Mouse (Mus musculus): ENCODE results near the gene Rab14. TPM values are rescaled to one million over a fixed set of nuclear protein-coding genes. Genes with fewer than 3 reads are reported as not detected.
A peak's percentile ranks its signal among the peaks of the same experiment; 100 is the strongest.

Gene Rab14
- 292 and 338 TPM in 2 replicates for polyA plus RNA-seq (2015; fragmentation: Nextera tagmentation; extraction: Ambion mirVana)

DNA sequence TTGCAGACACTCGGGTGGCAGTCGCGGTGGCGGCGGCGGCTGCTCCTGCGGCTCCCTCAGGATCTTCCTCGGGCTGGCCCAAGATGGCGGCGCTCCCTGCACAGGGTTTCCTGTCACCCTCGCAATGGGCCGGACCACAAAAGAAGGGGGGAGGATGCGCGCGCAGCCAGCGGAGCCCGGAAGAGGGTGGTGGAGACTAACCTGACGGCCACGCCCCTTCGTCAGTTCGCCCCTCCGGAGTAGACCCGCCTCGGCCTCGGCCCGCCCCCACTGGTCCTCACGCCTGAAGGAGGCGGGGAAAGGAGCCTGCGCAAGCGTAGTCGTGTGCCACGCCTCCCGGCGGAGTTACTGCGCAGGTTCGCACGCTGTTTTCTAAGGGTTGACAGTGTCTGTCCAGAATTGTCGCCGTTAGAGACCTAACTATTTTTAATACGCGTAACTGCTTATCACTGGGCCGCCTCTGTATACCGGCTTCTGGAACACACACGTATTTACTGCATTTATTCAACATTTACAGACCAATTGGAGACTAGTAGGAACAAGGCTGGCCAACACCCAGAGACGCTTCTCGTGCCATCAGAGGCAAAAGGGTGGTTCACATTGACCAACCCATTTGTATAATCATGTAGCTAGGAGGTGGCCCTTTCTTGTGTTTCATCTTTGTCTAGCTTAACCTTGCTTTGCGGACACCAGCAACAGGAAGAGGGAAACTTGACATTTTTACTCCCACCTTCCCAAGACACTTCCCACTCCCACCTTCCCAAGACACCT is at the start of gene Rab14:
Gene Rab14, minus strand, starts transcription at position 223 of the 771 bp plus-strand sequence.
- under 1% methylated on average over 46 of the region's 47 CpGs for WGBS
- Histone ChIP-seq H3K4me3 (replicated peaks) (peak within 1 kb of the TSS; percentile 76), H3K4me1 (replicated peaks) (peaks cover 9% of the 10 kb centered on the region; the same call in 1 of the 2 replicates), H3K4me2 (replicated peaks) (peak within 1 kb of the TSS; percentile 76), H3K9ac (peak within 1 kb of the TSS; percentile 99), H3K9me3 (no peaks in the 10 kb centered on the region), H3K27ac (peak within 1 kb of the TSS; percentile 98), H3K27me3 (replicated peaks) (no peaks in the 10 kb centered on the region), H3K36me3 (no peaks in the 10 kb centered on the region)
- peak; percentile 98 for ATAC-seq

GRCm38 (mm10) chr2:35247763-35248162 is 46.8 kb upstream of the Rab14 start:
- Histone ChIP-seq H3K36me3 (no peaks in the 10 kb centered on the region), H3K27ac (no peak overlapping the region), H3K4me1 (replicated peaks) (no peaks in the 10 kb centered on the region), H3K27me3 (replicated peaks) (no peaks in the 10 kb centered on the region), H3K4me3 (replicated peaks) (no peak overlapping the region), H3K9ac (no peak overlapping the region), H3K4me2 (replicated peaks) (no peak overlapping the region), H3K9me3 (no peaks in the 10 kb centered on the region)
- 62% methylated on average over 5 of the region's 5 CpGs for WGBS
- no peak for ATAC-seq

- H3K36me3 ChIP-seq = no peaks in the 10 kb centered on the region
- whole genome bisulfite sequencing = 48% methylated on average over 3 of the region's 3 CpGs
- H3K4me1 ChIP-seq (replicated peaks) = no peaks in the 10 kb centered on the region
- no peak overlapping the region for H3K9ac ChIP-seq
- no peak overlapping the region for H3K4me3 ChIP-seq (replicated peaks)
- no peak for ATAC-seq
- no peak overlapping the region for H3K27ac ChIP-seq
- no peak overlapping the region for H3K4me2 ChIP-seq (replicated peaks)
- H3K9me3 ChIP-seq = no peaks in the 10 kb centered on the region
- H3K27me3 ChIP-seq (replicated peaks) = no peaks in the 10 kb centered on the region
Measured at GRCm38 (mm10) chr2:35244241-35244640, 43.3 kb upstream of the Rab14 start.

GRCm38 (mm10) chr2:35235021-35235420 is 34.1 kb upstream of the Rab14 start:
- no peaks in the 10 kb centered on the region for H3K4me1 ChIP-seq (replicated peaks)
- H3K9me3 ChIP-seq = no peaks in the 10 kb centered on the region
- H3K36me3 ChIP-seq = no peaks in the 10 kb centered on the region
- no peak for ATAC-seq
- no peak overlapping the region for H3K4me2 ChIP-seq (replicated peaks)
- no peaks in the 10 kb centered on the region for H3K27me3 ChIP-seq (replicated peaks)
- no peak overlapping the region for H3K9ac ChIP-seq
- H3K27ac ChIP-seq = no peak overlapping the region
- WGBS = 78% methylated on average over 6 of the region's 6 CpGs
- no peak overlapping the region for H3K4me3 ChIP-seq (replicated peaks)

DNA sequence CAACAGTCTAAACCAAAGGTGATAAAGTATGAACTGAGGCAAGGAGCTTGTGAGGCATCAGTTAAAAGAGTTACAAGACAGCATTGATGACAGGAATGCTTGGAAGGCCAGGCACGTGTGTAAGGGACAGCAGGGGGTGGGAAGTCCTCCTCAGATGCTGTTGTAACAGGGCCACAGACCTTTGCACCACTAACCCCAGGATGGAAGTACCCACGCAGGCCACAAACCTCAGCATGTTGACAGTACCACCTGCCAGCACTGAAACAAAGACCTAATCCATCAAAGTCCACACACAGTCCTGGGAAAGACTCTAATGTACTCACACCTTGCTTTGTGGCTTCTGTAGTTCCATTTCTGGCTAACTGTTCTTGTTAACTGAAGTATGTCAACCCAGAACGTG is 33.0 kb upstream of the Rab14 start:
- 43% methylated on average over 3 of the region's 3 CpGs for WGBS
- H3K9me3 ChIP-seq = no peaks in the 10 kb centered on the region
- no peaks in the 10 kb centered on the region for H3K36me3 ChIP-seq
- no peak overlapping the region for H3K27ac ChIP-seq
- H3K27me3 ChIP-seq (replicated peaks) = no peaks in the 10 kb centered on the region
- ATAC-seq = no peak
- no peak overlapping the region for H3K4me3 ChIP-seq (replicated peaks)
- H3K4me1 ChIP-seq (replicated peaks) = no peaks in the 10 kb centered on the region
- H3K9ac ChIP-seq = no peak overlapping the region
- no peak overlapping the region for H3K4me2 ChIP-seq (replicated peaks)

- no peaks in the 10 kb centered on the region for H3K27me3 ChIP-seq (replicated peaks)
- no peaks in the 10 kb centered on the region for H3K4me1 ChIP-seq (replicated peaks)
- H3K36me3 ChIP-seq = no peaks in the 10 kb centered on the region
- no peak overlapping the region for H3K27ac ChIP-seq
- H3K4me3 ChIP-seq (replicated peaks) = no peak overlapping the region
- no peak overlapping the region for H3K4me2 ChIP-seq (replicated peaks)
- no peak overlapping the region for H3K9ac ChIP-seq
- no peaks in the 10 kb centered on the region for H3K9me3 ChIP-seq
- 68% methylated on average over 17 of the region's 17 CpGs for WGBS
- ATAC-seq = no peak
Measured at GRCm38 (mm10) chr2:35232595-35233445, 31.9 kb upstream of the Rab14 start.

GRCm38 (mm10) chr2:35231871-35232270 is 31.0 kb upstream of the Rab14 start:
- no peak overlapping the region for H3K4me2 ChIP-seq (replicated peaks)
- no peak overlapping the region for H3K9ac ChIP-seq
- H3K4me1 ChIP-seq (replicated peaks) = no peaks in the 10 kb centered on the region
- H3K36me3 ChIP-seq = no peaks in the 10 kb centered on the region
- 44% methylated on average over 2 of the region's 2 CpGs for WGBS
- H3K27ac ChIP-seq = no peak overlapping the region
- H3K4me3 ChIP-seq (replicated peaks) = no peak overlapping the region
- 0 out of 2 replicates have a peak, but pooled peaks have one; percentile 17 for ATAC-seq
- no peaks in the 10 kb centered on the region for H3K27me3 ChIP-seq (replicated peaks)
- H3K9me3 ChIP-seq = no peaks in the 10 kb centered on the region

- Histone ChIP-seq H3K9ac (no peak overlapping the region), H3K4me1 (replicated peaks) (no peaks in the 10 kb centered on the region), H3K36me3 (no peaks in the 10 kb centered on the region), H3K4me3 (replicated peaks) (no peak overlapping the region), H3K4me2 (replicated peaks) (no peak overlapping the region), H3K9me3 (no peaks in the 10 kb centered on the region), H3K27me3 (replicated peaks) (no peaks in the 10 kb centered on the region), H3K27ac (no peak overlapping the region)
- 21% methylated on average over 8 of the region's 8 CpGs for WGBS
- no peak for ATAC-seq
Measured at GRCm38 (mm10) chr2:35230215-35230614, 29.3 kb upstream of the Rab14 start.

- Histone ChIP-seq H3K36me3 (no peaks in the 10 kb centered on the region), H3K4me1 (replicated peaks) (no peaks in the 10 kb centered on the region), H3K4me3 (replicated peaks) (no peak overlapping the region), H3K4me2 (replicated peaks) (no peak overlapping the region), H3K27me3 (replicated peaks) (no peaks in the 10 kb centered on the region), H3K9ac (no peak overlapping the region), H3K9me3 (no peaks in the 10 kb centered on the region), H3K27ac (no peak overlapping the region)
- ATAC-seq = no peak
- 60% methylated on average over 4 of the region's 4 CpGs for WGBS
Measured at GRCm38 (mm10) chr2:35228145-35228544, 27.2 kb upstream of the Rab14 start.

DNA sequence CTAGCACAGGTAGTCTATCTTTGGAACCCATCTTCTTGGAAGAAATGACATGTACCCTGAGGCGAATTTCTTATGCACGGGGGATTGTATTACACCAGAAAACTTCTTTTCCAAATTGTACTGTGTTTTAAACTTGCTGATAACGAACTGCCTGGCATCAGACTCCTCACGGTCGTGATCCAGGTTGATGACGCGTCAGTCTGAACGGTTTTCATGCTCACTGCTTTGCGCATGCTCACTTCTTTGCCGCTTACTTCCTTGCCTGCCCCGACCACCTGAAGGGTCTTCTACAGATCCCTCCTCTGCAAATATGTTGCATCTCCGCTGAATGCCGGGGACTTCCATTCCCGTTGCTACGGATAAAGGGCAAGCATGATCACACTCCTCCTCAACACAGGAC is 23.4 kb upstream of the Rab14 start:
- Histone ChIP-seq H3K4me1 (replicated peaks) (no peaks in the 10 kb centered on the region), H3K4me3 (replicated peaks) (no peak overlapping the region), H3K27ac (no peak overlapping the region), H3K27me3 (replicated peaks) (no peaks in the 10 kb centered on the region), H3K4me2 (replicated peaks) (no peak overlapping the region), H3K9me3 (no peaks in the 10 kb centered on the region), H3K9ac (no peak overlapping the region), H3K36me3 (no peaks in the 10 kb centered on the region)
- ATAC-seq = no peak
- WGBS = 92% methylated on average over 15 of the region's 15 CpGs

DNA sequence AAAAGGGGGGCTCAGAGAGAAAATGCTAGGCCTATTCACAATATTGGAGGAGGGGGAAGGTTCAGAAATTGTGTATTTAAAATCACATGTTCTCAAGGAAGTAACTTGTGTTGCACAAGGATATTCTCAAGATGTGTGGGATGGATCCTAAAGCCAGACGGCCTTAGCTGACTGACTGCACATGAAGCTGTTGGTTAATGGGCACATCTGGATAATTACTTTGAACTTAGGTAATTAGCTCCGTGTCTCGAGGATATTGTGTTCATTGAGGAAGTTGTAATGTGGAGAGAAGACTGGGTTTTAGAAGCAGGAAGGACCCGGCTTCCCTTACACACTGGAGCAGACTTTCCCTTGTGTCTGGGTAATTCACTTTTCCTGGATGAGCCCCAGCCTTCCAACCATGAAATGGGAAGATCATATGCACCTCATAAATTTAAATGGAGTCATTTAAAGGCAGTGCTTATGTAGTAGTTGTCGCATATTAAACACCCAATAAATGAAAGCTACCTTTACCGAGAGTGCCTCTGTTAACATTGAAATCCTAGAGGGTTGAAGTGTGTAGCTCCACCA is 22.0 kb upstream of the Rab14 start:
- 67% methylated on average over 6 of the region's 6 CpGs for WGBS
- Histone ChIP-seq H3K27me3 (replicated peaks) (no peaks in the 10 kb centered on the region), H3K9ac (no peak overlapping the region), H3K4me3 (replicated peaks) (no peak overlapping the region), H3K36me3 (no peaks in the 10 kb centered on the region), H3K27ac (no peak overlapping the region), H3K9me3 (no peaks in the 10 kb centered on the region), H3K4me1 (replicated peaks) (no peaks in the 10 kb centered on the region), H3K4me2 (replicated peaks) (no peak overlapping the region)
- ATAC-seq = no peak

DNA sequence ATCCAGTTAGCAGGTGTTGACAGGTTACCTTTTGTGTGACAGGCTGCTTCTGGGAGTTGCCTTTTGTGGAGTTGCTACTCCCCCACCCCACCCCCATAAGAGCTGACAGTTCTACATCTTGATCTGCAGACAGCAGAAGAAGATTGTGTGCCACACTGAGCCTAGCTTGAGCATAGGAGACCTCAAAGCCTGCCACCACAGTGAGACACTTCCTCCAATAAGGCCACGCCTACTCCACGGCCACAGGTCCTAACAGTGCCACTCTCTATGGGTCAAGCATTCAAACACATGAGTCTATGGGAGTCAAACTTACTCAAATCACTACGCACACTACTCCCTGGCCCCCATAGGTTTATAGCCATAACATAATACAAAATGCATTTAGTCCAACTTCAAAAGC is 17.8 kb upstream of the Rab14 start:
- no peaks in the 10 kb centered on the region for H3K9me3 ChIP-seq
- ATAC-seq = no peak
- H3K27ac ChIP-seq = no peak overlapping the region
- H3K27me3 ChIP-seq (replicated peaks) = no peaks in the 10 kb centered on the region
- 88% methylated on average over 3 of the region's 3 CpGs for WGBS
- no peak overlapping the region for H3K9ac ChIP-seq
- peaks cover 3% of the 10 kb centered on the region; the same call in 1 of the 2 replicates for H3K4me1 ChIP-seq (replicated peaks)
- H3K4me2 ChIP-seq (replicated peaks) = no peak overlapping the region
- no peaks in the 10 kb centered on the region for H3K36me3 ChIP-seq
- H3K4me3 ChIP-seq (replicated peaks) = no peak overlapping the region

Data from intestine, embryonic 15.5 days (tissue).